Mouse (Mus musculus) naive thymus-derived CD4-positive, alpha-beta T cell, adult 2 months (primary cell): ENCODE results near the gene BC017158.
"Not testable (repeated sequence)": the region's sequence is repeated elsewhere in the genome, so short reads cannot be mapped to it uniquely, and the experiment has no call there.

Experiments
- DNase-seq: peaks from one replicate; pipeline ENCODE4 v3.0.0-alpha.2; 2011; ENCODE audit warnings: low read depth

The BC017158 gene

GRCm38 (mm10) chr7:128297617-128298480 lies at the start of gene BC017158:
Gene BC017158, minus strand, starts transcription at chr7:128298170.
- peak; percentile 80 for DNase-seq

GRCm38 (mm10) chr7:128346991-128347390 lies 49.0 kb upstream of the BC017158 start:
- DNase-seq, result no peak

GRCm38 (mm10) chr7:128346522-128346921 lies 48.6 kb upstream of the BC017158 start:
- DNase-seq, result no peak

GRCm38 (mm10) chr7:128345691-128346090 lies 47.7 kb upstream of the BC017158 start:
- no peak for DNase-seq

- peak; percentile 74 for DNase-seq
These were observed 47.1 kb upstream of the BC017158 start for GRCm38 (mm10) chr7:128344928-128345653.

GRCm38 (mm10) chr7:128344488-128344887 lies 46.5 kb upstream of the BC017158 start:
- DNase-seq, result no peak

- DNase-seq, result not testable (repeated sequence)
These were observed 44.7 kb upstream of the BC017158 start for GRCm38 (mm10) chr7:128342691-128343090.

GRCm38 (mm10) chr7:128340321-128340720 lies 42.4 kb upstream of the BC017158 start:
- DNase-seq, result not testable (repeated sequence)

GRCm38 (mm10) chr7:128332896-128333295 lies 34.9 kb upstream of the BC017158 start:
- DNase-seq, result no peak

- no peak for DNase-seq
These were observed 33.0 kb upstream of the BC017158 start for GRCm38 (mm10) chr7:128330981-128331380.

- no peak for DNase-seq
These were observed 27.0 kb upstream of the BC017158 start for GRCm38 (mm10) chr7:128324977-128325376.

GRCm38 (mm10) chr7:128321260-128321659 lies 23.3 kb upstream of the BC017158 start:
- DNase-seq, result no peak

- DNase-seq, result no peak
These were observed 22.3 kb upstream of the BC017158 start for GRCm38 (mm10) chr7:128320219-128320816.

GRCm38 (mm10) chr7:128319140-128319539 lies 21.2 kb upstream of the BC017158 start:
- no peak for DNase-seq

GRCm38 (mm10) chr7:128317011-128317410 lies 19.0 kb upstream of the BC017158 start:
- DNase-seq, result no peak

GRCm38 (mm10) chr7:128314491-128314890 lies 16.5 kb upstream of the BC017158 start:
- DNase-seq, result no peak

GRCm38 (mm10) chr7:128313601-128314000 lies 15.6 kb upstream of the BC017158 start:
- DNase-seq, result no peak

GRCm38 (mm10) chr7:128312375-128313059 lies 14.5 kb upstream of the BC017158 start:
- DNase-seq, result no peak

GRCm38 (mm10) chr7:128311811-128312210 lies 13.8 kb upstream of the BC017158 start:
- no peak for DNase-seq

- DNase-seq, result no peak
These were observed 13.3 kb upstream of the BC017158 start for GRCm38 (mm10) chr7:128311263-128311662.

GRCm38 (mm10) chr7:128310229-128310688 lies 12.3 kb upstream of the BC017158 start:
- no peak for DNase-seq

- no peak for DNase-seq
These were observed 11.8 kb upstream of the BC017158 start for GRCm38 (mm10) chr7:128309776-128310175.
